Mouse (Mus musculus) midbrain, embryonic 13.5 days (tissue): ENCODE measurements around the gene Bco2. TPM values are rescaled to one million over a fixed set of nuclear protein-coding genes. Genes with fewer than 3 reads are reported as not detected.

Experiments
- polyA plus RNA-seq: library from polyadenylated mRNA; unstranded; fragments of >200 nt; fragmentation: Nextera tagmentation; extraction: Ambion mirVana; gene quantifications from 2 replicates; pipeline ENCODE4 v1.2.1, GENCODE M21; 2015

Bco2 gene
- polyA plus RNA-seq, 1 experiment from 2014 or later = 0.28 TPM

Other genes with a start within 250 kb of the Bco2 start
- 124 and 143 TPM in 2 replicates for gene Rpl10-ps3, start 210.2 kb downstream of the Bco2 start, polyA plus RNA-seq
- gene Plet1, start 60.7 kb downstream of the Bco2 start, polyA plus RNA-seq = 0.43 and 0.58 TPM in 2 replicates
- 115 and 123 TPM in 2 replicates for gene Pts, start 26.5 kb downstream of the Bco2 start, polyA plus RNA-seq
- gene Il18, start 354 bp downstream of the Bco2 start, polyA plus RNA-seq = 27.3 and 29.4 TPM in 2 replicates
- 0.32 and 0.50 TPM in 2 replicates for gene Tex12, start 6.1 kb upstream of the Bco2 start, polyA plus RNA-seq
- gene Sdhd, start 48.6 kb upstream of the Bco2 start, polyA plus RNA-seq = 209 and 210 TPM in 2 replicates
- 386 and 397 TPM in 2 replicates for gene Timm8b, start 48.7 kb upstream of the Bco2 start, polyA plus RNA-seq
- 5.5 and 6.5 TPM in 2 replicates for gene Pih1d2, start 62.1 kb upstream of the Bco2 start, polyA plus RNA-seq
- gene Nkapd1, start 62.3 kb upstream of the Bco2 start, polyA plus RNA-seq = 23.5 and 23.8 TPM in 2 replicates
- gene Dlat, start 104.6 kb upstream of the Bco2 start, polyA plus RNA-seq = 40.9 and 42.1 TPM in 2 replicates
- gene Dixdc1, start 184.3 kb upstream of the Bco2 start, polyA plus RNA-seq = 33.4 and 36.6 TPM in 2 replicates
- gene 2310030G06Rik, start 191.4 kb upstream of the Bco2 start, polyA plus RNA-seq = 0.50 and 1.1 TPM in 2 replicates
- 3.5 and 4.0 TPM in 2 replicates for gene Cryab, start 196.1 kb upstream of the Bco2 start, polyA plus RNA-seq
- 0.42 and 0.54 TPM in 2 replicates for gene Hspb2, start 197.2 kb upstream of the Bco2 start, polyA plus RNA-seq
- gene Fdxacb1, start 213.1 kb upstream of the Bco2 start, polyA plus RNA-seq = 11.5 and 14.3 TPM in 2 replicates
- gene Alg9, start 219.8 kb upstream of the Bco2 start, polyA plus RNA-seq = 51.6 and 53.5 TPM in 2 replicates
- 59.9 and 61.7 TPM in 2 replicates for gene 1110032A03Rik, start 220.3 kb upstream of the Bco2 start, polyA plus RNA-seq